Mouse (Mus musculus): ENCODE data around the gene Taok3. TPM values are rescaled to one million over a fixed set of nuclear protein-coding genes. Genes with fewer than 3 reads are reported as not detected.

Gene Taok3
- total RNA-seq, 2 experiments from 2014 or later: 13.7 to 14.7 TPM

Other genes starting within 250 kb of the Taok3 start
- 10 to 100 TPM; 52.7 to 54.7 TPM for gene Suds3, start 4.0 kb upstream of the Taok3 start, total RNA-seq (2021)
- 100 to 1,000 TPM; 301 to 327 TPM for gene Pebp1, start 167.5 kb downstream of the Taok3 start, total RNA-seq (2021)
- 10 to 100 TPM in 1 of 2 experiments, 1 to 10 TPM in 1; 9.7 to 11.7 TPM for gene Vsig10, start 199.0 kb downstream of the Taok3 start, total RNA-seq (2021)
- 100 to 1,000 TPM in 1 of 2 experiments, 10 to 100 TPM in 1; 95.9 to 107 TPM for gene Wsb2, start 237.2 kb downstream of the Taok3 start, total RNA-seq (2021)

All from gastrocnemius, postnatal 4 days (tissue).